Mouse (Mus musculus) urinary bladder, postnatal 25 days (tissue): ENCODE results near the gene St6galnac3.

Experiments
- DNase-seq: peaks from one replicate; pipeline ENCODE4 v3.0.0; 2022; ENCODE audit warnings: low spot score

The St6galnac3 gene

DNA sequence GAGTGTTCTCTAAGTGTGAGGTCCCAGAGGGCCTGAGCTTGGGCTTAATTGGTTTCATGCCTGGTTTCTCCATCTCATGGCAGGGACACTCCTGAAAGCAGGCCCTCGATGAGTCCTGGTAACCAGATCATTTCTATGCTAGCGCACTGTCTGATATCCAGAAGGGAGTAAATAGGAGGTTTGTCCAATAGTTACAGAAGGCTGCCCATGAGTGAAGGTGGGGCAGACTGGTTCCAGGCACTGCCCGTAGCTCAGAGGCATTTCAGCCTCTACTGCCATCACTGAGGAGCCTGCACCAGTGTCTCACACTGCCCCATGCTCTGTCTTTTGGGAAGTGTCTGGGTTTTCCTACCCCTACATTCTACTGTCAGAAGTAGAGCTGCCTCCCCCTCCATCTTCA, 72.1 kb downstream of the St6galnac3 start:
- no peak for DNase-seq

DNA sequence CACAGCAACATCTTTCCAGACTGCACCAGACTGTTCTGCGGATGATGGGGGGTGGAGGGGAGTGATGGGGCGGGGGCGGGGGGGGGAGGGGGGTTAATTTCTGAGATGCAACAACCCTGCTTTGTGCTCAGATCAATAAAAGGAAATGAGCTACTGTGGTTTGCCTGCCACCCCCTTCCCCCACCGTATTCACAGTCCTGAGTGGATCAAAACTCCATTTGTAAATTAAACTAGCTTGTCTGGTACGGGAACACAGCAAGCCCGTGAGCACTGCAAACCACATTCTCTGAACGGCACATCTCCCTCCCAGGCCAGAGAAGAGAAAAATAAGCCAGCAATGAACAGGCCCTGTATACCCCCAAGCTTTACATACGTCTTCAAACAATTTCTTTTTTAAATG, 76.3 kb downstream of the St6galnac3 start:
- no peak for DNase-seq

DNA sequence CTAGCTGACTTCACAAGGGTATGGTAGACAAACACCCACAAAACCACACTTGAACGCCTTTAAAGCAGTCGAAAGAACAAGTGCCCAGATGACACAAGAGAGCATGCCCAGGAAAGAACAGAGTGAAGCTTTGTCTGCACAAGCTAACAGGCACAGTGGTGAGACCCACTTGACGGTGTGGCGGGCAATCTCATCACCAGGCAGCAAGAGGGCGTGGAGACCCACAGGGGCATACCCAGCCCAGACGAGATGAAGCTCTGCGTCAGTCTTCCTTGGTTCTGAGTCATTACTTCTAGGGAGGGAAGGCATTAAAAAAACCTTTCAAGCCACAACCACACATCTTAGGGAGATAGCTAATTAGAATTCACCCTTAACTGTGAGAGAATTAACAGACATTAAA, 79.2 kb downstream of the St6galnac3 start:
- no peak for DNase-seq

DNA sequence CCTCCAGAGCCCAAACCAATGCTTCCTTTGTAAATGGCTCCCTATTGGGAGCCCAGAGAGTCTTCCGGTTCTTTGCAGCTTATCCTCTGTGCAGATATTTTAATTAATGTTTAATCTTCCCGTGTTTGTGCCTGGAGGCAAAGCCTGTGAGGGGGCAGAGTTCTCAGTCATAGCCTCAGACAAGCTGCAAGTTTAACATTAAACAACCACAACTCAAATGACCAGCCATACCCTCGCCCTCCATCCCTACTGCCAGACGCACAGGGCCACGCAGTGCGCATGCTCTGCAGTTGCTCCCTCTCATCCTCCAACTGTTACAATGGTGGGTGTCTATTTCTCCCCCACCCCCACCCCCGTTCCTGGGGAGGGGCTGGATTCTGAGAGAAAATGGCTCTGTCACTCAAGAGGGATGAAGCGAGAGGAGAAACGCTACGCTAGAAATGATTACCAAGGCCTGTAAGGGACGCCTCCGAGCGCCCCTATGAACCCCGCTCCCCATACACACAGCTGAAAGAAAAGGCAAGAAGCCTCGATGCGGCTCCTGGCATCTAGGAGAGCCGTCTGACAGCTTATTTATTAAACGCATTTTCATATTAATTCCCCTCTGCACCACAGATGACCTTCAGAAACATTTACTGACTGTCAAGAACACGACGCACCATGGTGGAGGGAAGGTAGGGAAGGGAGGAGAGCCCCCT, 81.0 kb downstream of the St6galnac3 start:
- DNase-seq = no peak

DNA sequence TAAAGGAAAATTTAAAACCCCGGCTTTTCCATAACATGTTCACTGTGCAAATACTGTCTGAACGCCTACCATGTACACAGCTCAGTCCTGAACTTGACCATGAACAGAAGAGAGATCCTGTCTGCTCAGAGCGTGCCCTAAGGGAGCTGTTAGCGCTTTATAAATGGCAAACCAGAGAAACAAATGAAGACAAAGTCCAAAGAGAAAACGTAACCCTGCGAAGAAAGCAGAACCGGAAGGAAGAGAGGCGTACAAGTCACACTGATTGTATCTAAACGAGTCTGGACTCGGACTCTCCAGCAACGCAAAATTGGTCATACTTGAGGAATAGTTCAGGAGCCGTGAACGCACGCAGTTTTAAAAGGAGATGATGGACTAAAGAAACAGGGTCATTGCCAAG, 82.1 kb downstream of the St6galnac3 start:
- DNase-seq = no peak

DNA sequence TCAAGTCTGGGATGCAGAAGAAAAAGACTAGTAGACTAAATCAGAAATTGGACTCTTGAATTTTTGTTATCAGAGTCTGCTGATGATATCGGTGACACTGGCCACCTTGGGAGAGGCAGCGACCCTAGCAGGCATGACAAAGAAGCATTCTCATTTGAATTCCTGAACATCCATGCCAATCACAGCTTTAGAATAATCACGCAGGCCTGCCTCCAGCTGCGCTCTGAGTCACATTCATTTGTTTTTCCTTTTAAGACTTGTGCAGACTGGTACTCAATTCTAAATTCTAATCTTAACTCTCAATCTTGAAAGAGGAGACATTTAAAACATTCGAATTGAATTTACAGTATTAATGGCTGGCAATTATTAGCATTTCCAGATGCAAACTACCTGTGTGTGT, 83.2 kb downstream of the St6galnac3 start:
- no peak for DNase-seq

DNA sequence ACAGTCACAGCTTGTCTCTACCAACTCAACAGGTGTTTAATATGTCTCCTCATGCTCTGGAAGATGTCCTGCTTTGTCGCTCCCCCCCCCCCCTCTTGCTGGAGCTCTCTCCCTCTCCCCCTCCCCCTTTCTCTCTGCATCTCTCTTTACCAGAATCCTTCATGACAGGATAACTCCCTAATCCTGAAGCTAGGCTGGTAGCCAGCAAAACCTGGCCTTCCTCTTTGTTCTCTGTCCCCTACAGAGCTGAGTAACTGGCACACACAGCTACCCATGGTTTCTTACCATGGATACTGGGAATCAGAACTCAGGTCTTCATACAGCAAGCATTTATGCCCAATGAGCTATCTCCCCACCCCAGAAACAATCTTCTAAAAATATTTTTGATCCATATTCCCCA, 87.6 kb downstream of the St6galnac3 start:
- DNase-seq = no peak

DNA sequence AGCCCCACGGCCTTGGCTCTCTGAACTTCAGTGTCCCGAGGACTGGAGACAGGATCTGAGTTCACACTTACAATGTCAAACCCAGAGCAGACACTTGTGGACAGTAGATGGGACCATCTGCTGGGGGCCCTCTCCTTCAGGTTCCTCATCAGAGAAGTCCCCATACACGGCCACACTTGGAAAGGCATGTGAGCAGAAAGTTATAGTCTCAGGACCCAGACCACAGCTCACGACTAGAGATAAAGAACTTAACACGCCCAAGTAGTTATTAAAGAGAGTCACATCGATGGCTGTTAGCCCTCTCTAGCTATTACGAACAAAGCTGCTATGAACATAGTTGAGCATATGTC, 88.2 kb downstream of the St6galnac3 start:
- no peak for DNase-seq

DNA sequence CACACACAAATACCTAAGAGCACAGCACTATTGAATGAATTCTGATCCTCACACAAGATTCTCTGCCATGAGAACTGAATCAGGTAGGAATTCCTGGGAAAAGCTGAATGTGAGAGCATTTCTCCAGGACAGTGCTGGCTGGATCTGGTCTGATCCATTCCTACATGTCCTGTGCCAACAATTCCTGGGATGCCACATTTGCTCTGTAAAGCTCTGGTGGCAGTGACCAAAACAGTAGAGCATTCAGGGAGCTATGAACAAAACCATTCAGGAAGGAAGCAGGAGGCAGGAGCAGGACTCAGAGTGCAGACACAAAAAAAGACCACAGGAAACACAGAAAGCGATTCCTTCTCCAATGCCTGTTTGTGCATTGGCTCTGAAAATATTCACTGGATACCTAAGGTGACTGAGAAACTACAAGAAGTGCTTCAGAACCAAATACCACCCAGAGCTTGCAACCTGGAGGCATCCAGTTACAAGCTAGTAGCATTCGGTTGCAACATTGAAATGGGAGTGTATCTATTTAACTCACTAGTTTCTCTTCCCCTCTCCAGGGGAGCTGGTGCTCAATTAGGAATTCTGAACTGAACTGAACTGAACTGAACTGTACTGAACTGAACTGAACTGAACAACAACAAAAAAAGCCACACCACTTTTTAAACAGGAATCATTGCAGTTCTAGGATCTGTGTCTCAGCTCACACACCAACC, 88.7 kb downstream of the St6galnac3 start:
- no peak for DNase-seq

DNA sequence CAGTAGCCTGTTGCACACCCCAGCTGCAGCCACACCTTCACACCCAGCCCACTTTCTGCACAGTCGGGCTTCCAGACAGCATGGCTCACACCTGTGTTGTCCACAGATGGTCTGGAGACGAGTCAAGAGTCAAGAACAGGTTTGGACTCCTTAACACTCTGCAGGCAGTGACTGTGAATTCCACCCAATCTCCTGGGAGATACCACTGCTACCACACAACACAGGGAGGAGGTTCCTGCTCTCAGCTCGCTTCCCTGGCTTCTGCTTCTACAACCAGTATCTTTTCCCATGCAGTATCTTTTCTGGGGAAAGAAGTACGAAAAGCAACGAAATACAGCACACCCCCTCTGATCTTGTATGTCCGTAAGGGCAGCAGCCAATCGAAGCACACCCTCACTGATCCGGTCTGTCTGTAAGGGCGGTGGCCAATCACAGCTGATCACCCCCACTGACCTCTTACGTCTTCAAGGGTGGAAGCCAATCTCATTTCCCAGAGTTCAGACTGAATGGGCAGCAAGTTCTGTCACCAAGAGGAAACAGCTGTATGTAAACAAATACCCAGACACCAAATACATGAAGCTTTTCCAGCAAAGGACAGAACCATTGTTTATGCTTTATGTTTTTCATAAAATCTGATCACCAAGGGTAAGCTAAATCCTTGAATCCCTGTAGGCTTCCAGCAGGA, 92.8 kb downstream of the St6galnac3 start:
- DNase-seq = no peak

DNA sequence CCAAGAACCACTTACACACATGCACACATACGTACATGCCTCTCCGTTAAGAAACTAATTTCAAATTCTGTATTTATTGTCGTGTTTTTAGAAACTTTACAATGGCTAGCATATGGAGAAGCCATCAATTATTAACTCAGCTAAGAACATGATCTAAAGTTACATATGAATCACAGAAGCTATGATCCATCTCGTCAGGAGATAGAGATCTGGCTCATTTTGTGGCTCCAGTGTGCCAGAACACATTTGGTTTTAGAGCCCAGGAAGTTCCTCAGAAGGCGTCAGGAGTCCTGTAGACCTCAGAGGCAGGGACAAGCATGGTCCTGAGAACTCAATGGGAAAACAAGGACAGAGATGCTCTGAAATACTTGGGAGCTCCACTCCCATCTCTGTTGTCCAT, 98.7 kb downstream of the St6galnac3 start:
- DNase-seq = no peak

DNA sequence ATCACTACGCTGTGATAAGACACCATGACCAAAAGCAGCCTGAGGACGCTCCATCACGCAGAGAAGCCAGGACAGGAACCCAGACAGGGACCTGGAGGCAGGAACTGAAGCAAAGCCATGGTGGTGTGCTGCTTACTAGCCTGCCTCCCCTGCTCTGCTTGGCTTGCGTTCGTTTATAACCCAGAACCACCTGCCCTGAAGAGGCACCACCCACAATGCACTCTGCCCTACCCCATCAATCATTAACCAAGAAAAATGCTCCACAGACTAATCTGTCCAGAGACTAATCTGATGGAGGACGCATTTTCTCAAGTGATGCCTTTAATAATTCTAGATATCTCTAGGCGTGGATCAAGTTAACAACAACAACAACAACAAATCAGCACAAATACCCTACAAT, 106.0 kb downstream of the St6galnac3 start:
- DNase-seq = no peak

DNA sequence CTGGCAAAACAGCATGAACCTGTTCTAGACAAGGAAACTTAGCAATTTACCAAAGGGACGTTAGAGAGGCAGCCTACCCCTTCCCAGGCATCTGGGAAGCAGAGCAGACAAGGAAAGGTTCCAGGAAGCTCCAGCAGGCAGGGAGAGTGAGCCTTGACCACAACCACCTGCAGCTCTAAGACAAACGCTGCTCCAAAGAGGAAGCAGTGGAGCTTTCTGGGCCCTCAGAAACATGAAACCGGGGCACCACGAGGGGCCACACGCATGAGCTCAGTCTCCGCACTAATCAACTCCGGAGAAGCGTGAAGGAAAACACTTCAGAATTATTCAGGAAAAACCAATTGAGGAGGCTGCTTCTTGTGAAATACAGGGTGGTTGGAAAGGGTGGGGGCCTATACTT, 108.1 kb downstream of the St6galnac3 start:
- no peak for DNase-seq

DNA sequence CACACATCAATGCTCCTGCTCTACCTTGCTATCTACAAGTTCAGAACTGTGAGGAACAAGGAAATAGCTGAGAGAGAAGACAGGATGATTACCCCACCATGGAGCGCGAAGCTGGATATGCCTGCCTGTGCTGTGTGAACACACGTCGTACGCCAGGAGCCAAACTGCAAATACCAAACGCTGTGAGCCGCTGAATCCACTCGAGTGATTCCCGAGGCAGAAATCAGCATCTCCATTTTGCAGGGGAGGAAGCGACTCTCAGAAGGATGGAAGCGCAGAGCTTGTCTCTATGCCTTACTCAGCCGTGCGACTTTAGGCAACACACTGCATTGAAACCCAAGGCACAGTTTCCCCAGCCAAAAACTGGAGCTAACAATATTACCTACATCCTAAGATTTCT, 114.7 kb downstream of the St6galnac3 start:
- no peak for DNase-seq

DNA sequence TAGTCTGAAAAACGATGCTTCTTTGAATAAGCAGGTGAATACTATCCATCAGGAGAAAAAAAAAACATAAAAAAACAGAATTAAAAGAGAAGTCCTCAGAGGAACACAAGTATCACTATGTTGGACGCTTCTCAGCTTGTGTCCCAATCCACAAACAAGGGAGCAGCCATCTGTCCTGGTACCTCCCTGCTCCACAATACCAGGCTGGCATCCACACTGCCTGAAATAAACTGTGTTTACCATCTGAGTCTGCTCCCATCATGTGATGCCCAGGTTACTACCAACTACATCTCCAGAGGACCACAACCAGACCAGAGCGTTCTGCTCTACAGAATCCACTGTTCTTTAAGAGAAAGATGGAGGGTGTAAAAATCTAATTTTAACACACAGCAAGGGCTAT, 118.6 kb downstream of the St6galnac3 start:
- DNase-seq = no peak

DNA sequence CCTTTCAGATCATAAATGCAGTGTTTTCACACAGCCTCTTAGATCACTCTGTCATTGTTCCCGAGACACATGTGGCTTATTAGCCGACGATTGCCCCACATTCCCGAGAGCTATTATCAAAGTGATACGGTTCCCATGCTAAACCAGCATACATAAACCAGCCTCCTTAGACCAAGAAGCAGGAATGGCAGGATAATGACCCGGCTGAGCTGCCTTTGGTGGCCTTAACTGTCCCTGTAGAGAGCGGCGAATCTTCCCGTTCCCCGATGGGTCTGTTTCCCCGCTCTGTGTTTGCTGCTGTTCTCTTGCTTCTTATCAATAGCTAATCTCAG, 119.2 kb downstream of the St6galnac3 start:
- DNase-seq = no peak

DNA sequence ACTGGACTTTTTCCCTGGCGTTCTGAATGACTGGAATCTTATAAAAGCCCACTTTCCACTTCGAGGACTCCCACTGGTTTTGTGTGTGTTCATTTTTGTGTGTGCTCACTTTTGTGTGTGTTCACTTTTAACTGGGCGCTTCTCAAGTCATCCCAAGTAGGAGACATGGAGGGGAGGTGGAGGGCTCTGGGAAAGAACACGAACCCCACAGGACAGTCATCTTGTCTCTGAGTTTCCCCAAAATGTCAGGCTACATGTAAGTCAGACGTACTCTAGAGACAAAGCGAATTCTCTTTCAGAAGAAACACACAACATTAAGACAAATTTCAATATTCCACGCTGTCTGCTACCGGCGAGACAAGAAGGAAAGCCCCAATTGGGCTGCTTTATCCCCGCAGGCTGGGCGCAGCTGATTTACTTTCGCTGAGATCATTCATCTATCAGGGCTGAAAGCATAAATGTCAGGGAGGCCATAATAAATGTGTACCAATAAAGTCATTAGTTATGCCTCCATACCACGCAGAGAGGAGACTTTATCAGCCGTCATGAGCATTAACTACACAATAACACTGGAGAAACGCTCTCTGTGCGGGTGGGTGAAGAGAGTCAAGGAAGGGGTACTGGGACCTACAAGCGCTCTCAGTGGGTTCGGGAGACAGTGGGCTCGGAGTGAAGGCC, 119.7 kb downstream of the St6galnac3 start:
- DNase-seq = no peak

DNA sequence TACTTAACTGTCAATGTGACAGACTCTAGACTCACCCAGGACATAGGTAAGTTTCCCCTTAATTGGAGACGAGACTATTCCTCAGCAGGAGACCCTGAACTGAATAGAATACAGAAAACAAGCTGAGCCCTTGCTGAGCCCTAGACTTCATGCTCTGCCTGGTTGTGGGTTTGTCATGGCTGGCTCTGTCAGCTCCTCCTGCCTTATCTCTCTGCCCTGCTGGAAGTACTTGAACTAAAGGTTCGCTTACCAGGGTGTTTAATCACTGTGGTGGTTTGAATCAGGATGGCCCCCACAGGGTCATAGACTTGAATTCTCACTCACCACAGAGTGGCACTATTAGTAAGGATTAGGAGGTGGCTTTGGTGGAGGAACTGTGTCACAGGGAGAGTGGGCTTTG, 125.8 kb downstream of the St6galnac3 start:
- DNase-seq = no peak

DNA sequence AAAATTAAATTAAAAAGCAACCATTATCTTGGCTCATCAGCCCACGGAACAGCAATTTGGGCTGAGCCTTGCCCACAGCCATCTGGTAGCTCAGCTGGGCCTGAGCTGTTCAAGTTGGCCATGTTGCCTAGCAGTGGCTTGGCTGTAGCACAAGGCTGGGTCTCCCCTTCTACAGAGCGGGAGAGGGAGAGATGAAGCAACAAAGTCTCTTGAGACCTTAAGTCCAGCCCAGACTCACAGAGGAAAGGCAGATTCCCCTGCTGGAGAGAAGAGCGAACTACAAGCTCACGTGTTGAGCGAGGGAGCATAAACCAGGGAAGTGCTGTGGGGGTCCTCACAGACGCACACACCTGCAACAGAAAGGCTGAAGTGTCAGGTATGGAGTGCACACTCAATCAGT, 126.3 kb downstream of the St6galnac3 start:
- DNase-seq = no peak

DNA sequence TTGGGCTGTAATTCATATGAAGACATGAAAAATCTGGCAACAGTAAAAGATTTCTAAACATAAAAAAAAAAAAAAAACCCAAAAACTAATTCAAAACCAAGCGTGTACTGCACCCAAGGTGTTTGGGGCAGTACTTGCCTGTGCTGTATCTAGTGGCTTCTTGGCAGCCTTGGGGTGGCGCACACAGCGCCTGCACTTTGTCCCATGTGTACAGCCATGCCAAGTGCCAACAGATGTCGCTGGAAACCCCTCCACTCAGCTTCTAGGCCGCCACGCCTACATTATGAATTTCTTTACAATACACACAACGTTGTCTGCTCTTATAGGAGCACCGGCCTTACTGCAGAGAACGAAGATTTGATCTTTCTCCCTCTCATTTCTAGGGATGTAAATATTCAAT, 130.4 kb downstream of the St6galnac3 start:
- DNase-seq = no peak

DNA sequence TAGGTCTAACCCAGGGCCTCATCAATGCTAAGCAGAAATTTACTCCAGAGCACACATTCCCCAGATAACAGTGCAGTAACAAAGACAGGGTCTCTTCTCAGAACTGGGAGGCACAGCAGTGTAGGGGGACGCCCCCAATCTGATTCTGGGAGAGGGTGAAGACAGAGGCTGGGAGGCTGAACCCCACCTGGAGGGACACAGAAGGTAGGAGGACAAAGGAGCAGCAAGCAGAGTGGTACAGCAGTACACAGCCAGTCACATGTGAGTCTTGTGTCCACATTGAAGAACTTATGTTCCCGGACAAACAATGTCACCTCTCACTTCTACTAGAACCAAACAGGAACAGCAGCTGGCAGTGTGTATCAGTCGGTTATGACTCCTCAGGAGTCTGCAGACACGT, 131.0 kb downstream of the St6galnac3 start:
- no peak for DNase-seq

DNA sequence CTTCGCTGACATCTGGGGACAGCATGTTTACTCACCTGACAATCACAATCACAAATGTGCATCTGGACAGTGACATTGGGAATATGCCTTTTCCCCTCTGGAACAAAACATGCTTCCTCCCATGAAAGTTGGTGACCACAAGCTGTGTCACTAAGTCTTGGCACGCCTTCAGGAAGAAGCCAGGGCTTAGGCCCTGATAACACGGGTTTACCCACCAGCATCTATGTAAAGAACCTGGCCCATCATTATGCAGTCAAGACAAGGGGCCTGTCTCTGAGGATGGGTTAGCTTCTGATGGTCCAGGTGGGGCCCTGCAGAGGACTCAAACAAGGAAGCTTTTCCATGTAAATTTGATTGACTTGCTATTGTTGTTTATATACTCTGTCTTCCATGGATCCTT, 131.9 kb downstream of the St6galnac3 start:
- DNase-seq = no peak

DNA sequence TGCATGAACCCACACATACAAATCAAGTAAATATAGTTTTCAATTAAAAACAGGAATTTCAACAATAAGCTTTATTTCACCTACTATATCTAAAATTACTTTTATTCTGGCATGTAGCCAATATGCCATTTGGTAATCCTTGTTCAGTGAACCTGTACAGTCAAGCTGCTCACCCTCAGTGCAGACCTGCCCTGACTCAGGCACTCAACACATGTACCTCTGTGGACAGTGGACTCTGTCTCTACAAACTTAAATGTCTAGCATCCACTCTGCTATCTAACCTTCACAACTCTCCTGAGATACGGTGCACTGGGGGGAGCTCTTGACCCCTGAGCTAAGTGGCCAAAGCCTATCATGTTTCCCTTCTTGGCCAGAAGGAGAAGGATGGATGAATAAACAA, 137.4 kb downstream of the St6galnac3 start:
- DNase-seq = no peak
